Mouse (Mus musculus) thymus, adult 2 months (tissue): ENCODE results near the gene Sap30l. TPM values are rescaled to one million over a fixed set of nuclear protein-coding genes. Genes with fewer than 3 reads are reported as not detected.

Experiments used
- DNase-seq: peaks from one replicate; pipeline ENCODE4 v3.0.0; 2021
- H3K27ac ChIP-seq: fragments of 200-500 bp; 2 replicates; pipeline ENCODE4 v1.5.1; 2012; ENCODE audit warnings: low read length, control low read depth; ENCODE audit not compliant: control insufficient read depth, insufficient read depth
- H3K27me3 ChIP-seq: fragments of 200-500 bp; 2 replicates; pipeline ENCODE4 v1.6.1; 2012; ENCODE audit warnings: mild to moderate bottlenecking, low read length, moderate library complexity, mixed read lengths; ENCODE audit not compliant: control insufficient read depth, insufficient read depth
- H3K36me3 ChIP-seq: fragments of 200-500 bp; 2 replicates; pipeline ENCODE4 v1.6.1; 2012; ENCODE audit warnings: mild to moderate bottlenecking, low read length, moderate library complexity; ENCODE audit not compliant: control insufficient read depth, insufficient read depth
- H3K4me1 ChIP-seq: fragments of 200-500 bp; replicated peaks from 2 replicates; pipeline ENCODE4 v1.6.1; 2012; ENCODE audit warnings: low read length; ENCODE audit not compliant: control insufficient read depth, insufficient read depth
- H3K4me3 ChIP-seq: fragments of 200-500 bp; 2 replicates; pipeline ENCODE4 v1.5.1; 2012; ENCODE audit warnings: mild to moderate bottlenecking, low read length, control low read depth, moderate library complexity; ENCODE audit not compliant: control insufficient read depth, insufficient read depth
- CTCF ChIP-seq: fragments of 200-500 bp; IDR thresholded peaks from 2 replicates; pipeline ENCODE4 v1.5.1; 2012; ENCODE audit warnings: mild to moderate bottlenecking, control low read depth, low read length, moderate library complexity, borderline replicate concordance; ENCODE audit not compliant: control insufficient read depth, poor library complexity, insufficient read depth; ENCODE audit errors: extremely low read depth
- POLR2A ChIP-seq: fragments of 200-500 bp; IDR thresholded peaks from 2 replicates; pipeline ENCODE4 v1.6.1; 2012; ENCODE audit warnings: mild to moderate bottlenecking, low read length, control low read depth, moderate library complexity; ENCODE audit not compliant: control insufficient read depth, poor library complexity, insufficient read depth; ENCODE audit errors: extremely low read depth
- WGBS: fragments of 180-500 bp; shearing (Covaris S2); methylation state at CpG from one replicate; pipeline ENCODE4 v1.1.7; 2018; 5-methylcytosine and 5-hydroxymethylcytosine counted together
- polyA plus RNA-seq: library from polyadenylated mRNA; depleted of rRNA; stranded (reverse); fragments of >200 nt; gene quantifications from 2 replicates; pipeline ENCODE4 v1.2.3, GENCODE M21; 2012; rRNA removed

Sap30l gene
- polyA plus RNA-seq, 1 experiment, result 37.1 TPM

DNA sequence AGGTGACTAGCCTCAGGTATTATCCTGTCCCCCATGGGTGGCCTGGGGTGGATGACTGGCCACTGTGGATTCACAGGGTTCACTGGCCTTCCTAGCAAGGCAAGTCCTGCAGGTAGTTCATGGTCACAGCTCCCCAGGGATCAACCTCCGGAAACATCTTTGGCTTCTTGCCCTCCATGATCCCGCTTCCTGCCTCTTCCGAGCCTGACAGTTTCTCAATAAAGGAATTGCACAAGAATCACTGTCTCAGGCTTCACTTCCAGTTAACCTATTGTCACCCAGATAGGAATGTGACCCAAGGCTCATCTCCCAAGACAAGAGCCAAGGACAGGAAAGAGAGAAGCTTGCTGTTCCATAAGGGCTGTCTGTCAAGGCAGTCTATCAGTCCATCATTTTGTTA is 49.5 kb downstream of the Sap30l start:
- no peak for TF ChIP-seq POLR2A
- TF ChIP-seq CTCF, result no peak
- Histone ChIP-seq H3K27me3 (no peaks in the 10 kb centered on the region), H3K36me3 (no peaks in the 10 kb centered on the region), H3K4me3 (no peak overlapping the region), H3K4me1 (no peaks in the 10 kb centered on the region), H3K27ac (no peak overlapping the region)
- WGBS, result 85% methylated on average over 3 of the region's 3 CpGs
- no peak for DNase-seq

DNA sequence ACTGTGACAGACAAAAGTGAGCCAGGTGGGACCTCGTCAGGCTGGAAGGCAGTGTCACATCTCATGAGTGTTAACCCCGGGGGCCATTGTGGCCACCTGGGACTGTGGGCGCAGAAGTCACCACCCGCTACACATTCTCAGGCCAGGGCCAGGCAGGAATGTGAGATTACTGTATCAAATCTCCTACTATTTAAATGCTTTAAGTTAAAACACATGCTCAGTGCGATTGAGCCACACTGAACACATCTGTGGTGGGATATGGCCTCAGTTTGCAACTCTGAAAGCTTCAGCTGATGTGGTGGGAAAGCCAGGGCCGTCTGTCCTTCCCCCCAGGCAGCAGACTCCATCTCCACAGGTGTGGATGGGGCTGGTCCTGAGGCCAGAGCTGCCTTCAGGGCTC is 52.1 kb downstream of the Sap30l start:
- Histone ChIP-seq H3K27ac (no peak overlapping the region), H3K36me3 (no peaks in the 10 kb centered on the region), H3K4me1 (no peaks in the 10 kb centered on the region), H3K4me3 (no peak overlapping the region), H3K27me3 (no peaks in the 10 kb centered on the region)
- no peak for DNase-seq
- WGBS, result 76% methylated on average over 6 of the region's 6 CpGs
- no peak for TF ChIP-seq POLR2A
- no peak for TF ChIP-seq CTCF

GRCm38 (mm10) chr11:57857709-57858108 is 56.3 kb downstream of the Sap30l start:
- 87% methylated on average over 4 of the region's 4 CpGs for WGBS
- TF ChIP-seq POLR2A (no peak), CTCF (no peak)
- Histone ChIP-seq H3K27ac (no peak overlapping the region), H3K4me3 (no peak overlapping the region), H3K36me3 (no peaks in the 10 kb centered on the region), H3K4me1 (no peaks in the 10 kb centered on the region), H3K27me3 (no peaks in the 10 kb centered on the region)
- no peak for DNase-seq

Other genes starting within 250 kb of the Sap30l start
- gene Galnt10, start 156.2 kb upstream of the Sap30l start, polyA plus RNA-seq, result 28.0 and 48.9 TPM in 2 replicates
- 0.23 and 0.30 TPM in 2 replicates for gene Hand1, start 31.2 kb downstream of the Sap30l start, polyA plus RNA-seq
- gene Larp1, start 207.4 kb downstream of the Sap30l start, polyA plus RNA-seq, result 54.4 and 64.4 TPM in 2 replicates